Mouse (Mus musculus) olfactory bulb, adult 2 months (tissue): ENCODE data around the gene Tead2. TPM values are rescaled to one million over a fixed set of nuclear protein-coding genes. Genes with fewer than 3 reads are reported as not detected.

Experiments used
- H3K27ac ChIP-seq: fragments of 200-500 bp; 2 replicates; pipeline ENCODE4 v1.5.1; 2012; ENCODE audit warnings: low read depth, low read length; ENCODE audit not compliant: insufficient read depth
- H3K4me1 ChIP-seq: fragments of 200-500 bp; 2 replicates; pipeline ENCODE4 v1.6.1; 2012; ENCODE audit warnings: low read length; ENCODE audit not compliant: control insufficient read depth, insufficient read depth
- H3K4me3 ChIP-seq: fragments of 200-500 bp; 2 replicates; pipeline ENCODE4 v1.5.1; 2012; ENCODE audit warnings: mild to moderate bottlenecking, low read depth, low read length, moderate library complexity; ENCODE audit not compliant: insufficient read depth
- CTCF ChIP-seq: fragments of 200-500 bp; IDR thresholded peaks from 2 replicates; pipeline ENCODE4 v1.5.1; 2012; ENCODE audit warnings: low read depth, mild to moderate bottlenecking, low read length, moderate library complexity; ENCODE audit not compliant: insufficient read depth
- POLR2A ChIP-seq: fragments of 200-500 bp; IDR thresholded peaks from 2 replicates; pipeline ENCODE4 v1.6.1; 2012; ENCODE audit warnings: mild to moderate bottlenecking, low read depth, low read length, moderate library complexity; ENCODE audit not compliant: insufficient read depth
- WGBS: fragments of 180-500 bp; shearing (Covaris S2); methylation state at CpG from one replicate; pipeline ENCODE4 v1.1.7; 2018; 5-methylcytosine and 5-hydroxymethylcytosine counted together
- polyA plus RNA-seq: library from polyadenylated mRNA; stranded (reverse); fragments of >200 nt; gene quantifications from 2 replicates; pipeline ENCODE4 v1.2.4, GENCODE M21; 2012; ENCODE audit warnings: low replicate concordance; ENCODE audit not compliant: missing spikeins, insufficient read depth, insufficient read length

Tead2 gene
- polyA plus RNA-seq, 1 experiment: not detected

- Histone ChIP-seq H3K4me3 (no peak overlapping the region), H3K27ac (no peak overlapping the region), H3K4me1 (peaks cover 21% of the 10 kb centered on the region)
- 67% methylated on average over 7 of the region's 7 CpGs for WGBS
- no peak for TF ChIP-seq POLR2A
- no peak for TF ChIP-seq CTCF
Measured at GRCm38 (mm10) chr7:45185921-45186320, 29.6 kb upstream of the Tead2 start.

DNA sequence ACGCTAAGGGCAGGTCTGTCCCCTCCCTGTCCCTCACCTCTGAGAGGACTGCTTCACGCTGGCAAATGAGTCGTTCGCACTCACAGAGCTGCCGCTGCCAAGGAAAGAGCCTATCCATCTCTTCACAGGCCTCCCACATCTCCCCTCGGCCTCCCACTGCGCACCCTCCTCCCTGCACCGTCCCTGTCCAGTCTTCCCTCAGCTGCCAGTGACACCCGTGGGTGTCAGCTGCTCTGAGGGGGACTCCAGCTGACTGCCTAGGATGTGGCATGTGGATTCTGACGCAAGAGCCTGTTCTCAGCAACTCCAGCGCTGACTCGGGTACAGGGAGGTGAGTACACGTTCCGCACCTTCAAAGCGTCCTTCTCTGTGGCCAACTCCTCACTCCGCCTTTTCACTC lies 26.0 kb upstream of the Tead2 start:
- H3K4me1 ChIP-seq: 0 out of 2 replicates have a peak, but pooled peaks cover 6% of the 10 kb centered on the region
- 50% methylated on average over 16 of the region's 16 CpGs for WGBS
- TF ChIP-seq CTCF: no peak
- TF ChIP-seq POLR2A: no peak
- H3K27ac ChIP-seq: no peak overlapping the region
- H3K4me3 ChIP-seq: no peak overlapping the region

GRCm38 (mm10) chr7:45190186-45190585 lies 25.4 kb upstream of the Tead2 start:
- TF ChIP-seq POLR2A (no peak), CTCF (no peak)
- WGBS: 80% methylated on average over 6 of the region's 6 CpGs
- H3K27ac ChIP-seq: no peak overlapping the region
- H3K4me3 ChIP-seq: no peak overlapping the region
- 0 out of 2 replicates have a peak, but pooled peaks cover 6% of the 10 kb centered on the region for H3K4me1 ChIP-seq

GRCm38 (mm10) chr7:45191161-45191560 lies 24.4 kb upstream of the Tead2 start:
- WGBS: 73% methylated on average over 2 of the region's 2 CpGs
- Histone ChIP-seq H3K27ac (no peak overlapping the region), H3K4me3 (no peak overlapping the region), H3K4me1 (0 out of 2 replicates have a peak, but pooled peaks cover 6% of the 10 kb centered on the region)
- no peak for TF ChIP-seq CTCF
- no peak for TF ChIP-seq POLR2A

GRCm38 (mm10) chr7:45191803-45192363 lies 23.7 kb upstream of the Tead2 start:
- WGBS: 57% methylated on average over 8 of the region's 8 CpGs
- no peak overlapping the region for H3K27ac ChIP-seq
- no peak for TF ChIP-seq POLR2A
- no peak for TF ChIP-seq CTCF
- peaks cover 8% of the 10 kb centered on the region; the same call in 1 of the 2 replicates for H3K4me1 ChIP-seq
- no peak overlapping the region for H3K4me3 ChIP-seq

GRCm38 (mm10) chr7:45192585-45193310 lies 22.8 kb upstream of the Tead2 start:
- 87% methylated on average over 7 of the region's 7 CpGs for WGBS
- TF ChIP-seq POLR2A (no peak), CTCF (no peak)
- peaks cover 10% of the 10 kb centered on the region; the same call in 1 of the 2 replicates for H3K4me1 ChIP-seq
- H3K27ac ChIP-seq: no peak overlapping the region
- H3K4me3 ChIP-seq: no peak overlapping the region

- TF ChIP-seq CTCF (no peak), POLR2A (no peak)
- WGBS: 74% methylated on average over 5 of the region's 5 CpGs
- H3K27ac ChIP-seq: no peak overlapping the region
- H3K4me3 ChIP-seq: no peak overlapping the region
- H3K4me1 ChIP-seq: peaks cover 10% of the 10 kb centered on the region; the same call in 1 of the 2 replicates
Measured at GRCm38 (mm10) chr7:45193406-45193805, 22.1 kb upstream of the Tead2 start.

DNA sequence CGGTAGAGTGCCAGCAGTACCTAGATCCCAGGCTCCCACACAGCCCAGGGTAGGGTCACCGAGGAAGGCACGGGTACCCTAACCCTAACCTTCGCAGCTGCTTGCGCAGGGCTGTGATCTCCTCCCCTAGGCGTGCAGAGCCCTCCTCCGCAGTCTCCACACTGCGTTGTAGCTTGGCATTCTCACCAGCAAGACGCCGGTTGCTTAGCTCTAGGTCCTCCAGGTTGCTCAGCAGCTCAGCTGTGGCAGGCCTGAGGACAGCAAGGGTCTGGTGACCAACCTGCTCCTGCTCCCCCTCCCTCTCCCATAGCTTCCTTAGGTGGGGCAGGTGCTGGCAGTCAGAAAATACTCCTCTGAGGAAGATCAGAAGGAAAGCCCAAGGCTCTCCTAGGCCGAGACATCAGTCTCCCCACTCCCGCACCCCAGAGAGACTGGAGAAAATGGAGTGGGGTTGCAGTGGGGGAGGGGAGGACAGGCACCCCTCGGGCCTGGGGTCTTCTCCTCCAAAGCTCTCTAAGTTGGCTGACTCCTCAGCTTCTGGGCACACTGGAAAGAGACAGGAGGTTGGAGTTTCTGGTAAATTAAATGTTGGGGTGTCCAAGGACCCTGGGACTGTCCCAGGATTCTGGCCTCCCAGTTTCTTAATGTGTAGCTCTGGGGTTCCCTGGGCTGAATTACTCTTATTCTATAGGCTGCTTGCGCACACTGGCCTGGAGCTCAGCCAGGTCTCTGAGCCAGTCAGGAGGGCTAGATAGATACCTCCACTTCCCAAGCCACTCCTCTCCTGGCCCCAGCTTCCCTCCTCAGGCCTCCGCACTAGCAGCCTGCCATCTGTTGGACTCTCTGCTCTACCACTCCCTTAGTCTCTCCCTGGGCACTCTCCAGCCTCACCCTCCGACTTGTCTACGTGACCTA lies 21.4 kb upstream of the Tead2 start:
- peaks cover 13% of the 10 kb centered on the region; the same call in 1 of the 2 replicates for H3K4me1 ChIP-seq
- 82% methylated on average over 17 of the region's 17 CpGs for WGBS
- no peak overlapping the region for H3K27ac ChIP-seq
- H3K4me3 ChIP-seq: no peak overlapping the region
- TF ChIP-seq POLR2A (no peak), CTCF (no peak)
